Mouse (Mus musculus) myocyte (in vitro differentiated cells): ENCODE measurements at regions not wholly inside any gene's neighbourhood (a gene's known extent, or its start where the extent isn't known, plus 50 kb on each side); places are given as distances from the start of the nearest gene placed in this dataset.

Source experiments
- H3K27me3 ChIP-seq: one replicate; pipeline ENCODE4 v1.6.1; 2011; ENCODE audit not compliant: control insufficient read depth, insufficient read depth, insufficient read length
- H3K36me3 ChIP-seq: one replicate; pipeline ENCODE4 v1.6.1; 2011; ENCODE audit not compliant: control insufficient read depth, insufficient read depth
- H3K4me2 ChIP-seq: one replicate; pipeline ENCODE4 v1.6.1; 2011; ENCODE audit warnings: low read depth, control low read depth
- H3K4me3 ChIP-seq: one replicate; pipeline ENCODE4 v1.5.1; 2011; ENCODE audit warnings: mild to moderate bottlenecking, control low read depth, moderate library complexity
- H3K79me2 ChIP-seq: one replicate; pipeline ENCODE4 v1.6.1; 2011; ENCODE audit not compliant: control insufficient read depth, insufficient read depth
- H3ac ChIP-seq: one replicate; pipeline ENCODE4 v1.6.1; 2011; ENCODE audit not compliant: control insufficient read depth, insufficient read length
- CEBPB ChIP-seq: IDR thresholded peaks from 2 replicates; pipeline ENCODE4 v1.6.1; 2011; ENCODE audit warnings: mild to moderate bottlenecking, moderate library complexity; ENCODE audit not compliant: poor library complexity, insufficient read depth, severe bottlenecking
- E2F4 ChIP-seq: IDR thresholded peaks from one replicate; pipeline ENCODE4 v1.6.1; 2011; ENCODE audit warnings: mild to moderate bottlenecking, control low read depth, moderate library complexity; ENCODE audit not compliant: insufficient read depth
- MAX ChIP-seq: IDR thresholded peaks from one replicate; pipeline ENCODE4 v1.6.1; 2011; ENCODE audit warnings: low read depth, mild to moderate bottlenecking, control low read depth
- MYOD1 ChIP-seq, 3 experiments: IDR thresholded peaks; one replicate each; pipeline ENCODE4 v1.6.1; 2011; ENCODE audit warnings: control low read depth in 2 of 3, low read depth in 2 of 3, mild to moderate bottlenecking in 2 of 3, moderate library complexity in 1 of 3; ENCODE audit not compliant: insufficient read length in 2 of 3, control insufficient read depth in 1 of 3
- MYOG ChIP-seq, 3 experiments: IDR thresholded peaks; one replicate each; pipeline ENCODE4 v1.6.1; 2011; ENCODE audit warnings: control low read depth in 2 of 3, low read depth in 2 of 3, mild to moderate bottlenecking in 2 of 3; ENCODE audit not compliant: insufficient read length in 2 of 3, control insufficient read depth in 1 of 3, insufficient read depth in 1 of 3
- POLR2A ChIP-seq: IDR thresholded peaks from one replicate; pipeline ENCODE4 v1.6.1; 2011; ENCODE audit warnings: low read depth, mild to moderate bottlenecking, control low read depth, moderate library complexity; ENCODE audit not compliant: insufficient read length
- POLR2AphosphoS2 ChIP-seq: IDR thresholded peaks from one replicate; pipeline ENCODE4 v1.6.1; 2011; ENCODE audit warnings: low read depth, control low read depth; ENCODE audit not compliant: insufficient read length
- REST ChIP-seq: IDR thresholded peaks from one replicate; pipeline ENCODE4 v1.6.1; 2011; ENCODE audit warnings: mild to moderate bottlenecking, control low read depth, moderate library complexity; ENCODE audit not compliant: insufficient read depth, insufficient read length
- SRF ChIP-seq: IDR thresholded peaks from one replicate; pipeline ENCODE4 v1.6.1; 2011; ENCODE audit warnings: low read depth; ENCODE audit not compliant: control insufficient read depth, insufficient read length
- TCF12 ChIP-seq: IDR thresholded peaks from one replicate; pipeline ENCODE4 v1.6.1; 2011; ENCODE audit warnings: mild to moderate bottlenecking, control low read depth; ENCODE audit not compliant: poor library complexity, insufficient read depth, severe bottlenecking
- TCF3 ChIP-seq: IDR thresholded peaks from one replicate; pipeline ENCODE4 v1.6.1; 2011; ENCODE audit warnings: low read depth, control low read depth; ENCODE audit not compliant: insufficient read length
- USF1 ChIP-seq: IDR thresholded peaks from one replicate; pipeline ENCODE4 v1.6.1; 2011; ENCODE audit warnings: low read depth, mild to moderate bottlenecking, control low read depth, moderate library complexity

- H3K4me2 ChIP-seq: no peak overlapping the region
- no peaks in the 10 kb centered on the region for H3K36me3 ChIP-seq
- H3ac ChIP-seq: no peak overlapping the region
- TF ChIP-seq POLR2AphosphoS2 (no peak), REST (no peak), CEBPB (no peak), USF1 (no peak), E2F4 (no peak), SRF (no peak), TCF12 (no peak), MYOD1 (IDR thresholded peaks at IDR 0.05; ENCODE audit: control insufficient read depth in 1 of 3, insufficient read length in 2 of 3, low read depth in 2 of 3) (no peak), POLR2A (no peak), MAX (no peak), TCF3 (no peak), MYOG (IDR thresholded peaks at IDR 0.05; ENCODE audit: control insufficient read depth in 1 of 3, insufficient read depth in 1 of 3, insufficient read length in 2 of 3, low read depth in 2 of 3) (no peak)
- H3K79me2 ChIP-seq: no peaks in the 10 kb centered on the region
- no peaks in the 10 kb centered on the region for H3K27me3 ChIP-seq
- no peak overlapping the region for H3K4me3 ChIP-seq
These were observed 178.4 kb upstream of the Bmp2 start for GRCm38 (mm10) chr2:133373543-133373942.

- Histone ChIP-seq H3K79me2 (no peaks in the 10 kb centered on the region), H3K4me2 (no peak overlapping the region), H3K36me3 (no peaks in the 10 kb centered on the region), H3K4me3 (no peak overlapping the region), H3K27me3 (no peaks in the 10 kb centered on the region), H3ac (no peak overlapping the region)
- no peak for TF ChIP-seq CEBPB
- no peak for TF ChIP-seq REST
- TF ChIP-seq MAX: no peak
- TF ChIP-seq TCF3: no peak
- no peak for TF ChIP-seq USF1
- TF ChIP-seq POLR2AphosphoS2: no peak
- TF ChIP-seq TCF12: no peak
- TF ChIP-seq POLR2A: no peak
- no peak for TF ChIP-seq SRF
- TF ChIP-seq MYOG (IDR thresholded peaks at IDR 0.05; ENCODE audit: control insufficient read depth in 1 of 3, insufficient read depth in 1 of 3, insufficient read length in 2 of 3, low read depth in 2 of 3): no peak
- TF ChIP-seq MYOD1 (IDR thresholded peaks at IDR 0.05; ENCODE audit: control insufficient read depth in 1 of 3, insufficient read length in 2 of 3, low read depth in 2 of 3): no peak
- TF ChIP-seq E2F4: no peak
These were observed 170.9 kb upstream of the Bmp2 start for GRCm38 (mm10) chr2:133381054-133381453.

GRCm38 (mm10) chr2:133383135-133383920 is 168.6 kb upstream of the Bmp2 start:
- Histone ChIP-seq H3K4me3 (no peak overlapping the region), H3K36me3 (no peaks in the 10 kb centered on the region), H3K4me2 (no peak overlapping the region), H3ac (no peak overlapping the region), H3K79me2 (no peaks in the 10 kb centered on the region), H3K27me3 (no peaks in the 10 kb centered on the region)
- TF ChIP-seq REST: no peak
- no peak for TF ChIP-seq POLR2AphosphoS2
- TF ChIP-seq TCF3: no peak
- TF ChIP-seq POLR2A: no peak
- TF ChIP-seq MYOG (IDR thresholded peaks at IDR 0.05; ENCODE audit: control insufficient read depth in 1 of 3, insufficient read depth in 1 of 3, insufficient read length in 2 of 3, low read depth in 2 of 3): no peak
- no peak for TF ChIP-seq E2F4
- no peak for TF ChIP-seq USF1
- no peak for TF ChIP-seq CEBPB
- no peak for TF ChIP-seq MAX
- no peak for TF ChIP-seq TCF12
- no peak for TF ChIP-seq SRF
- no peak for TF ChIP-seq MYOD1 (IDR thresholded peaks at IDR 0.05; ENCODE audit: control insufficient read depth in 1 of 3, insufficient read length in 2 of 3, low read depth in 2 of 3)

- Histone ChIP-seq H3ac (no peak overlapping the region), H3K4me2 (no peak overlapping the region), H3K36me3 (no peaks in the 10 kb centered on the region), H3K4me3 (no peak overlapping the region), H3K27me3 (no peaks in the 10 kb centered on the region), H3K79me2 (no peaks in the 10 kb centered on the region)
- no peak for TF ChIP-seq POLR2A
- no peak for TF ChIP-seq TCF12
- no peak for TF ChIP-seq MYOG (IDR thresholded peaks at IDR 0.05; ENCODE audit: control insufficient read depth in 1 of 3, insufficient read depth in 1 of 3, insufficient read length in 2 of 3, low read depth in 2 of 3)
- no peak for TF ChIP-seq USF1
- no peak for TF ChIP-seq E2F4
- TF ChIP-seq MYOD1 (IDR thresholded peaks at IDR 0.05; ENCODE audit: control insufficient read depth in 1 of 3, insufficient read length in 2 of 3, low read depth in 2 of 3): no peak
- no peak for TF ChIP-seq CEBPB
- TF ChIP-seq REST: no peak
- TF ChIP-seq SRF: no peak
- no peak for TF ChIP-seq TCF3
- no peak for TF ChIP-seq POLR2AphosphoS2
- TF ChIP-seq MAX: no peak
These were observed 166.7 kb upstream of the Bmp2 start for GRCm38 (mm10) chr2:133385297-133385696.
